Mouse (Mus musculus): Measurements from ENCODE around the gene Olfr352.

Olfr352 gene

DNA sequence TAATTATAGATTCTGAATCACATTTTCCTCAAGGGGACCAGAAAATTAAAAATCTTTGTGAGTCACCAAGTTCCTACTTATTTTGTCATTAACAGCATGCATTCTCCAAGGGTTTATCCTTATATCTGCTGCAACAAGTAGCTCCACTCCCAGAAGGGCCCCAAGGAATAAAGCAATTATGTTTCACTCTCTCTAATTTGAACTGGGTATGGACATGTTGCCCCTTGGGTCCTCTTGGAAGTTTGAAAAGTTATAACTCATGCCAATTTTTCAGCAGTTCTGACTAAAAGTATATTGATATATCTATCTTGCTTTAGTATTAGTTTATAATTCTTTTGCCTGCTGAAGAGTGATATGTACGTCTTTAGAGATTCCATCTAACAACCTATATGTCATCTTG, at the start of gene Olfr352:
Gene Olfr352, plus strand, starts transcription at position 301 of the 400 bp plus-strand sequence.
- ATAC-seq (ENCODE audit: low TSS enrichment): no peak

DNA sequence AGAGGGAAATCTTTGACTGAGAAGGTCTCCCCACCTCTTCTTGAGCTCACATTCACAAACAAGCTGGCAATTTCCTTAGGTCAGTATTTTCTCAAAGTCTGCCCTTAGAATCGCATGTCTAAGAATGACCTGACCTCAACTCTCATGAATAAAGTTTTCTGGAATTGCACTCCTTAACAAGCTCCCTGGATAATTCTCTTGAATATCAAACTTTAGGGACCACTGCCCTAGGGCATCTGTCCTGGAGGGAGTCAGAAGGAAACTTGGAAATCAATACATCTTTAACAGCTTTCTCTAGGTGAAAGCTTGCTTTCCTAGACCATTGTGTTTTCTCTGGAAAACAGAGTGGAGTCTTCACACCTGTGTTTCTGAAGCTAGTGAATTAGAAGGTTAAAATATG, 22.2 kb upstream of the Olfr352 start, which contains the start of gene Olfr350:
Gene Olfr350, plus strand, starts transcription at position 301 of the 400 bp plus-strand sequence.
- no peak for ATAC-seq (ENCODE audit: low TSS enrichment)

DNA sequence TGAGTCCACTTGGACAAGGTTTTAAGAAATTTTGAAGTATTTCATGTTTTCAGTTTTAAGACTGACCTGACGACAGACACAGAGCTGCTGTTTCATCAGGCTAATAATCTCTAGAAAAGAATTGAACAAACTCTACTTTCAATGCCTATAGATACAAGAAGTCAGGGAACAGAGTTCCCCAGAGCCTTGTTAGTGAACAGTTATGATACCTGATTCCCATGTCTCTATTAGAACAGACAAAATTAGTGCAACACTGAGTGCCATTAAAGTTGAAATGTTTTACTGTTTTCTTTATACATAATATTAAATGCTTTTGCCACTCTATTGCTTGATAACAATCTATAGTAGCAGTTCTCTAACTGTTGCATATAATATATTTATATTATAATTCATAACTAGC, 5.7 kb upstream of the Olfr352 start, which contains the start of gene Olfr351:
Gene Olfr351, minus strand, starts transcription at position 101 of the 400 bp plus-strand sequence.
- no peak for ATAC-seq (ENCODE audit: low TSS enrichment)

GRCm38 (mm10) chr2:36892836-36893235, 24.6 kb downstream of the Olfr352 start, which contains the start of gene Olfr353:
Olfr353 (minus strand) TSS chr2:36892936.
- ATAC-seq (ENCODE audit: low TSS enrichment): no peak

GRCm38 (mm10) chr2:36897114-36897513, 28.9 kb downstream of the Olfr352 start:
- ATAC-seq (ENCODE audit: low TSS enrichment): no peak

DNA sequence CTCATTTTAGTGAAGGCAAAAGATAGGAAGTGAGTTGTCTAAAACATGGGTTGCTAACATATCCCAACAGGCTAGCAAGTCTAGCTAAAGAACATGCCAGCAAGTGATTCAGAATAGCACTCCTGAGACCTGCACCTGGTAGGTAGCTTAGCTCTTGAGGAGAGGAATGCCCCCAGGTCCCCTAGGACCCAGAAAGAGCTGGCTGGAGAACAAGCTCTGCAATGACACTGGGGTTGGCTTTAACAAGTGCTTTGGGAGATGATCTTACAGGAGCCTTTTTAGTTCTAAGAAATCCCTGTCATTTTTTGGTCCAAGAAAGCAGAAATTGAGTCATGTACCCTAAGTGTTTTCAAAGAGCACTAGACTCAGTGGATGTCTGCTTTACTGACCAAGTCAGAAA, 37.1 kb downstream of the Olfr352 start, which contains the start of gene Olfr354:
Gene Olfr354, plus strand, starts transcription at position 301 of the 400 bp plus-strand sequence.
- ATAC-seq (ENCODE audit: low TSS enrichment): no peak
